ENCODE assay signal across 12 mouse cellular contexts in genomic region chr5:111519059-111519458, GRCm38 (mm10).
DNase-seq lines count a peak whose midpoint lies in the region; ATAC-seq and TF ChIP-seq lines count a peak whose summit lies in the region.
"Had no signal": no experiment of that assay in that cellular context is flagged by ENCODE, and none has a peak within 500 bp of the region (broad histone marks: within the 10 kb centered on the region; RNA-seq: fewer than 3 reads in every experiment).

No protein-coding gene starts in this region.

- ATAC-seq in forebrain, embryonic 11.5 days (replicated peaks; ENCODE audit: low FRiP score) = peak; percentile 46; the same call in 1 of the 2 replicates
- peak; percentile 25; the same call in 1 of the 2 replicates for ATAC-seq in hindbrain, embryonic 15.5 days (ENCODE audit: low FRiP score, low read depth)
- peak; percentile 59 for ATAC-seq in midbrain, embryonic 12.5 days (ENCODE audit: low FRiP score, low read depth)
- no peak for ATAC-seq in granulocyte monocyte progenitor cell, adult 5-6 weeks (replicated peaks; ENCODE audit: poor library complexity, severe bottlenecking)
- no peak for ATAC-seq in cerebellum, adult (ENCODE audit: insufficient number of reproducible peaks, low FRiP score, low TSS enrichment)

- H3K4me2 ChIP-seq in forebrain, embryonic 11.5 days (ENCODE audit: low read depth, low read length, severe bottlenecking) = no peak overlapping the region
- no peak overlapping the region for H3K4me2 ChIP-seq in hindbrain, embryonic 15.5 days
- H3K4me2 ChIP-seq in midbrain, embryonic 12.5 days (replicated peaks) = peak overlapping the region; percentile 19

- H3K36me3 ChIP-seq in forebrain, embryonic 11.5 days (ENCODE audit: control insufficient read depth, insufficient read depth, low read length) = no peaks in the 10 kb centered on the region
- H3K36me3 ChIP-seq in hindbrain, embryonic 15.5 days = no peaks in the 10 kb centered on the region
- H3K36me3 ChIP-seq in midbrain, embryonic 12.5 days = no peaks in the 10 kb centered on the region

- H3K27me3 ChIP-seq in forebrain, embryonic 11.5 days (ENCODE audit: control insufficient read depth, insufficient read depth, low read length) = no peaks in the 10 kb centered on the region
- no peaks in the 10 kb centered on the region for H3K27me3 ChIP-seq in hindbrain, embryonic 15.5 days
- no peaks in the 10 kb centered on the region for H3K27me3 ChIP-seq in midbrain, embryonic 12.5 days

- peaks cover 11% of the 10 kb centered on the region for H3K4me1 ChIP-seq in forebrain, embryonic 11.5 days (replicated peaks; ENCODE audit: control insufficient read depth, insufficient read depth, low read length)
- peaks cover 27% of the 10 kb centered on the region for H3K4me1 ChIP-seq in hindbrain, embryonic 15.5 days (replicated peaks)
- peaks cover 32% of the 10 kb centered on the region for H3K4me1 ChIP-seq in midbrain, embryonic 12.5 days

- no peak overlapping the region for H3K4me3 ChIP-seq in gastrocnemius, adult 2 months
- no peak overlapping the region for H3K4me3 ChIP-seq in forebrain, embryonic 11.5 days (ENCODE audit: low read depth, low read length)
- H3K4me3 ChIP-seq in hindbrain, embryonic 15.5 days = no peak overlapping the region
- no peak overlapping the region for H3K4me3 ChIP-seq in midbrain, embryonic 12.5 days

- intact Hi-C loops in gastrocnemius, adult 2 months (cut with DNase I) = no loop called here

- no peak for TF ChIP-seq CTCF in gastrocnemius, adult 2 months (IDR thresholded peaks at IDR 0.05)

- H3K27ac ChIP-seq in gastrocnemius, adult 2 months = no peak overlapping the region
- H3K27ac ChIP-seq in forebrain, embryonic 11.5 days (ENCODE audit: low read depth, low read length) = peak overlapping the region; percentile 93
- H3K27ac ChIP-seq in hindbrain, embryonic 15.5 days (replicated peaks) = peak overlapping the region; percentile 72
- peak overlapping the region; percentile 94 for H3K27ac ChIP-seq in midbrain, embryonic 12.5 days (replicated peaks)

- 76% methylated on average over 3 of the region's 3 CpGs for WGBS in forebrain, embryonic 11.5 days
- WGBS in hindbrain, embryonic 15.5 days = 44% methylated on average over 3 of the region's 3 CpGs
- 62% methylated on average over 3 of the region's 3 CpGs for WGBS in midbrain, embryonic 12.5 days

- peak; percentile 15 for DNase-seq in gastrocnemius, adult 2 months
- no peak for DNase-seq in gastrocnemius, postnatal 10 days
- DNase-seq in forebrain, embryonic 11.5 days (ENCODE audit: low spot score) = no peak
- no peak for DNase-seq in lung, postnatal 36 days
- DNase-seq: adrenal gland, postnatal 25 days; cerebellum, adult 11 months; lung, postnatal 14 days; thymus, postnatal 14 days had no signal

- H3K9ac ChIP-seq in forebrain, embryonic 11.5 days (ENCODE audit: low read length) = 0 out of 2 replicates have a peak overlapping the region, but pooled peaks have one; percentile 4
- H3K9ac ChIP-seq in hindbrain, embryonic 15.5 days = no peak overlapping the region
- peak overlapping the region; percentile 37; the same call in 1 of the 2 replicates for H3K9ac ChIP-seq in midbrain, embryonic 12.5 days (replicated peaks)

- H3K9me3 ChIP-seq in forebrain, embryonic 11.5 days (ENCODE audit: control insufficient read depth, low read length) = no peaks in the 10 kb centered on the region
- no peaks in the 10 kb centered on the region for H3K9me3 ChIP-seq in hindbrain, embryonic 15.5 days
- H3K9me3 ChIP-seq in midbrain, embryonic 12.5 days = no peaks in the 10 kb centered on the region

Comparison
In these comparisons a context has a peak if more than half of its experiments do, and no peak if none do; other contexts are left out.
1. ATAC-seq: peak in forebrain, embryonic 11.5 days (single experiment), hindbrain, embryonic 15.5 days (single experiment) and midbrain, embryonic 12.5 days (single experiment); none in granulocyte monocyte progenitor cell, adult 5-6 weeks (single experiment) and cerebellum, adult (single experiment).